Mouse (Mus musculus) hindbrain, embryonic 16.5 days (tissue): ENCODE results near the gene Kcnh4. TPM values are rescaled to one million over a fixed set of nuclear protein-coding genes. Genes with fewer than 3 reads are reported as not detected.

Experiments
- ATAC-seq: fragments of 200-750 bp; cut with Nextera tagmentation; 2 replicates; pipeline ENCODE4 v1.8.0; 2017; ENCODE audit warnings: moderate TSS enrichment, moderate library complexity
- H3K27ac ChIP-seq: fragments of 300-500 bp; sonication (generic); 2 replicates; pipeline ENCODE4 v1.5.1; 2014; ENCODE audit warnings: low read depth, mild to moderate bottlenecking, control low read depth, low read length, moderate library complexity
- H3K27me3 ChIP-seq: fragments of 300-500 bp; sonication (generic); replicated peaks from 2 replicates; pipeline ENCODE4 v1.6.1; 2014; ENCODE audit warnings: low read length; ENCODE audit not compliant: control insufficient read depth, insufficient read depth
- H3K36me3 ChIP-seq: fragments of 300-500 bp; sonication (generic); 2 replicates; pipeline ENCODE4 v1.6.1; 2014; ENCODE audit warnings: mild to moderate bottlenecking, low read length, moderate library complexity, mixed read lengths; ENCODE audit not compliant: control insufficient read depth, insufficient read depth
- H3K4me1 ChIP-seq: fragments of 300-500 bp; sonication (generic); 2 replicates; pipeline ENCODE4 v1.6.1; 2014; ENCODE audit warnings: low read depth, low read length; ENCODE audit not compliant: control insufficient read depth, insufficient read depth
- H3K4me2 ChIP-seq: fragments of 300-500 bp; sonication (generic); 2 replicates; pipeline ENCODE4 v1.6.1; 2014; ENCODE audit warnings: mild to moderate bottlenecking, low read length, control low read depth, moderate library complexity
- H3K4me3 ChIP-seq: fragments of 300-500 bp; sonication (generic); 2 replicates; pipeline ENCODE4 v1.5.1; 2014; ENCODE audit warnings: mild to moderate bottlenecking, low read length, control low read depth, moderate library complexity
- H3K9ac ChIP-seq: fragments of 300-500 bp; sonication (generic); 2 replicates; pipeline ENCODE4 v1.6.1; 2014; ENCODE audit warnings: low read depth, mild to moderate bottlenecking, control low read depth, low read length, moderate library complexity
- H3K9me3 ChIP-seq: fragments of 300-500 bp; sonication (generic); 2 replicates; pipeline ENCODE4 v1.6.1; 2014; ENCODE audit warnings: mild to moderate bottlenecking, low read length, moderate library complexity; ENCODE audit not compliant: control insufficient read depth
- WGBS: fragments of 180-500 bp; shearing (Covaris S2); extraction: QIAGEN DNeasy Blood & Tissue Kit; methylation state at CpG from one replicate; pipeline ENCODE4 v1.1.7; 2014; 5-methylcytosine and 5-hydroxymethylcytosine counted together
- polyA plus RNA-seq: library from polyadenylated mRNA; unstranded; fragments of >200 nt; fragmentation: Nextera tagmentation; extraction: Ambion mirVana; gene quantifications from 2 replicates; pipeline ENCODE4 v1.2.1, GENCODE M21; 2015

The Kcnh4 gene
- polyA plus RNA-seq, 1 experiment from 2014 or later = 8.9 TPM

DNA sequence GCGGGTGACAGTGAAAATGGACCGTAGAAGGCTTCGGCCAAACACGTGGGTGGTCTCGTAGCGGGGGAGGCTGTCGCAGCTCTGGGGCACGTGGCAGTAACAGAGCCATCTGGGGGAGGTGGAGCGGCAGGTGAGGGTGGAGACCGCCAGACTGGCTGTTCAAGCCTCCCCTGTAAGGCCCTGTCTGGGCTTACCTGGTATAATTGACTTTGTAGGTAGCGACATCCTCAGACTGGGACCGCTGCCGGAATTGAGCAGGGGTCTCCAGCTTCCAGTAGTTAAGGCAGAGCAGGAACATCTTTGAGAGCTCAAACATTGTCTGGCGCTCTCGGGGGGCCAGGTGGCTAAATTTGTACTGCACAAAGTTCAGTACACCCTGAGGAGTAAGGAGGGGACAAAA, 49.2 kb downstream of the Kcnh4 start:
- no peaks in the 10 kb centered on the region for H3K9me3 ChIP-seq
- no peak overlapping the region for H3K4me2 ChIP-seq
- H3K9ac ChIP-seq = no peak overlapping the region
- no peak for ATAC-seq
- WGBS = 95% methylated on average over 15 of the region's 15 CpGs
- peaks cover 17% of the 10 kb centered on the region for H3K4me1 ChIP-seq
- no peak overlapping the region for H3K4me3 ChIP-seq
- H3K36me3 ChIP-seq = peaks cover 33% of the 10 kb centered on the region
- H3K27ac ChIP-seq = no peak overlapping the region
- H3K27me3 ChIP-seq = no peaks in the 10 kb centered on the region

DNA sequence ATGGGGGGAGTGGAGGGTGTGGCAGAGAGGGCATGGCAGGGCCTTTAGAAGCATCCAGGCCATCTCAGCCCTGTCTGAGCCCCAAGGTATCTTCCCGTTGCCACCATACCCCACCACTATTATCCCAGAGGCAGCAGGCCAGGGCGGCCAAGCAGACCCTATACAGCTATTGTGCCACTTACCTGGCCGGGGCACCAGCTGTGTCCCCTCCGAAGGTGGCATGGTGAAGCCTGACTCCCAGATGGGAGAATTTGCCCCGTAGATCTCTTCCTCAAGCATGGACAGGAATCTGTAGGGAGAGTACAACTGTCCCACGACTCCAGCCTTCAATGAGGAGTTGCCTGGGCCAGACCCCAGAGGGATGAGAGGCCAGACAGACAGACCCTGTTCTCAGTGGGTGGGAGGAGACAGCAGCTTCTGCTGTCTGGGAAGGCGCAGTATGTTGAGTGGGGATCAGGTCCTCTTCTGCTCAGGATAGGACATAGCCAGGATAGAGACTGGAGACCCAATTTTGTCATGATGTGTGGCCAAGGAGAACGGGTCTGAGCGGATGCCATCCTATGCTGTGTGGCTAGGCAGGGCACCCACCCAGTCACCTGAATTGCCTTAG, 50.4 kb downstream of the Kcnh4 start:
- no peak overlapping the region for H3K4me3 ChIP-seq
- no peak overlapping the region for H3K9ac ChIP-seq
- H3K9me3 ChIP-seq = no peaks in the 10 kb centered on the region
- H3K4me2 ChIP-seq = no peak overlapping the region
- 91% methylated on average over 9 of the region's 9 CpGs for WGBS
- no peaks in the 10 kb centered on the region for H3K27me3 ChIP-seq
- H3K4me1 ChIP-seq = peaks cover 17% of the 10 kb centered on the region
- peaks cover 40% of the 10 kb centered on the region for H3K36me3 ChIP-seq
- ATAC-seq = no peak
- H3K27ac ChIP-seq = no peak overlapping the region

DNA sequence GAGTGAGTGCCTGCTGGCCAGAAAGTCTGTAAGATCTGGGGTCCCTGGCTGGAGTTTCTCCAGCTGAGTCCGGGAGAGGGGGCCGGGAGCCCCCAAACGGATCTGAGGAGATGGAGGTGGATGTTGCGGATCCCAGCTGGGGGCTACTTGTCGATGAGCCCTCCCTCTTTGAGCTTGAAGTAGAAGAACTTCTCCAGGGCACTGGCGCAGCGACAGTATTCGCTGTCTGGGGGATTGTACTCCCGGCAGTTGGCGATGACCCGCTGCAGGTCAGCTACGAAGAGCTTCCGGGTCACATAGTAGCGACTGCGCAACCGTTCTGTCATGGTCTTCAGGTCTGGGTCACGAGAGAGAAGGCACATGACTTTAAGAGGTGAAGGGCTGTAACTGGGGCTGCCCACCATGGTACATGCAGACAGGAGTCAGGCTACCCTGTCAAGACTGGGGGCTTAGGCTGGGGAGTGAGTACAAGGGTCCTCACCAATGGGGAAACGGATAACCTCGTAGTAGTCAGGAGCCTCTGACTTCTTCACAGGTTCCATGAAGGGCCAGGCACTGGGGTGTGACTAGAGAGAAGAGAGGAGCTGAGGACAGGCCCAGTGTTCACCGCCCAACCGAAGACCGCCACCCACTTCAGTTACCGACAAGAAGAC, 54.5 kb downstream of the Kcnh4 start:
- H3K4me3 ChIP-seq = no peak overlapping the region
- H3K36me3 ChIP-seq = peaks cover 40% of the 10 kb centered on the region
- no peak overlapping the region for H3K9ac ChIP-seq
- H3K27me3 ChIP-seq = no peaks in the 10 kb centered on the region
- H3K4me1 ChIP-seq = no peaks in the 10 kb centered on the region; the same call in 1 of the 2 replicates
- WGBS = 95% methylated on average over 23 of the region's 23 CpGs
- H3K9me3 ChIP-seq = no peaks in the 10 kb centered on the region
- ATAC-seq = no peak
- no peak overlapping the region for H3K4me2 ChIP-seq
- no peak overlapping the region for H3K27ac ChIP-seq

DNA sequence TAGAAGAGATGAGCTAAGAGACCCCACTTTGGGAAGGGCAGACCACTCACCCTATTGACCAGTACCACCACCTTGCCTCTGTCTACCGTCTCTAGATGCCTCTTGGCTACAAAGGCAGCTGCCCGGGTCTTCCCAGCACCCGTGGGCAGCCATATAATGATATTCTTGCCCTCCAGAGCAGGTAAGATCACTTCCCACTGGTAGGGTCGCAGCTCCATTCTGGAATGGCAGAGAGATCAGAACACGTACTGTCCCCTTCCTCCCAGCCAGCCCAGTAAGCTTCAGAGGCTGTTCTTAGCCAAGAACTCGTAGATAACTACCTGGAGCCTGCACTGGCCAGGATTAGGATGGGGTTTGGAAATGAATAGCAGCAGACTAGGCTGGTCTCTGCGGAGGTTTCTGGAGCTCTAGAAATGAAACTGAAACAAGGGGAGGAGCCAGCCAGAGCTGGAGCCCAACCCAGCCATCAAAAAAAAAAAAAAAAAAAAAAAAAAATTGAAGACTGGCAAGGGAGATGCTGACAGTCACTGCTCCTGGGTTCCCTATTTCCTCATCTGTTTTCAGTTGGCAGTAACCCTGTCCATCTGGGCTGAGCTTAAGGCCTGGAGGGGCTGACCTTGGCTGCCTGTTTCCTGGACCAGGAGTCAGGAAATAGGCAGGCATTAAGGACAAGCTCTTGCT, 55.8 kb downstream of the Kcnh4 start, which contains the start of gene Dhx58:
Dhx58 (minus strand) TSS at position 421 of the 681 bp plus-strand sequence.
- no peaks in the 10 kb centered on the region; the same call in 1 of the 2 replicates for H3K4me1 ChIP-seq

DNA sequence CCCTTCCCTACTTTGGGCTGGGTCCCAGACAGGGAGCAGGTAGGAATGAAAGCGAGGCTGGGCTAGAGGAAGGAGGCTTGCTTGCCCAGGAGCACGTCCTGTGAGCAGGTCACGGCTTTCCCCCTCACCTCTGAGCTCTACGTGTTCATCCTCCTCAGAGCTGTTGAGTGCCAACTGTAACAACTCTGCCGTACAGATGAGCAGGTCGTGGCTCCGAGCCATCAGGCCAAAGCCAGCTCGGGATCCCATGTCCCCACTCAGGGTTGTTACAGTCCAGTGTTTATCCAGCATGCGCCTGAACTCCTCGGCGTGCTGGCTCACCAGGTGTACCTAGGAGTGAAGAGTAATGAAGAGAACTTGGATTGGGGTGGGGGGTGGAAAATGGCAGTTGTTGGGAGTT, 56.4 kb downstream of the Kcnh4 start:
- H3K27ac ChIP-seq = no peak overlapping the region
- no peak overlapping the region for H3K9ac ChIP-seq
- ATAC-seq = 0 out of 2 replicates have a peak, but pooled peaks have one; percentile 14
- no peaks in the 10 kb centered on the region for H3K27me3 ChIP-seq
- no peak overlapping the region for H3K4me2 ChIP-seq
- no peak overlapping the region for H3K4me3 ChIP-seq
- H3K36me3 ChIP-seq = peaks cover 26% of the 10 kb centered on the region
- H3K9me3 ChIP-seq = no peaks in the 10 kb centered on the region
- 68% methylated on average over 11 of the region's 11 CpGs for WGBS
- H3K4me1 ChIP-seq = no peaks in the 10 kb centered on the region; the same call in 1 of the 2 replicates

More for the DNA sequence above, 55.8 kb downstream of the Kcnh4 start, which contains the start of gene Dhx58:
- 69% methylated on average over 7 of the region's 7 CpGs for WGBS
- H3K9me3 ChIP-seq = no peaks in the 10 kb centered on the region
- H3K36me3 ChIP-seq = peaks cover 32% of the 10 kb centered on the region
- no peaks in the 10 kb centered on the region for H3K27me3 ChIP-seq
- ATAC-seq = no peak
- no peak within 1 kb of the TSS for H3K4me2 ChIP-seq
- no peak within 1 kb of the TSS for H3K4me3 ChIP-seq
- H3K9ac ChIP-seq = no peak within 1 kb of the TSS
- no peak within 1 kb of the TSS for H3K27ac ChIP-seq

DNA sequence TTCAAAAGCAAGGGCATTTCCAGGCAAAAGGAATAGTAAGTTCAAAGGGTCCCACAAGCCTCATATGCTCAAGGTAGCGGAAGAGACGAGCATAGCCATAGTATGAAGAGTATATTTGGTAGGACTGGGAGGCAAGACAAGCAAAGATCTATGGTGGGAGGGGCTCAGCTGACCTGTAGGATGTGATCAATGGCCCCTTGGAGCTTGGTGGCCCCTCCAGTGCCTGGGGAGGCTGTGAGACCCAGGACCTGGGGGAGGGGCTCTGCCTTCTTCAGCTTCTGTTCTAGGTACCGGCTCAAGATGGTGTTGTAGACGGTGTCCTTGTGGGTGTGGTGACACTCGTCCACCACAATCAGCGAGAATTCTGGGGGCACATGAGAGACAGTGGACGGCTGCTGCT, 56.8 kb downstream of the Kcnh4 start:
- H3K9ac ChIP-seq = no peak overlapping the region
- H3K27ac ChIP-seq = no peak overlapping the region
- H3K9me3 ChIP-seq = no peaks in the 10 kb centered on the region
- H3K36me3 ChIP-seq = peaks cover 22% of the 10 kb centered on the region
- ATAC-seq = no peak
- 44% methylated on average over 7 of the region's 7 CpGs for WGBS
- H3K4me1 ChIP-seq = no peaks in the 10 kb centered on the region; the same call in 1 of the 2 replicates
- peak overlapping the region; percentile 23 for H3K4me2 ChIP-seq
- H3K4me3 ChIP-seq = no peak overlapping the region
- no peaks in the 10 kb centered on the region for H3K27me3 ChIP-seq

DNA sequence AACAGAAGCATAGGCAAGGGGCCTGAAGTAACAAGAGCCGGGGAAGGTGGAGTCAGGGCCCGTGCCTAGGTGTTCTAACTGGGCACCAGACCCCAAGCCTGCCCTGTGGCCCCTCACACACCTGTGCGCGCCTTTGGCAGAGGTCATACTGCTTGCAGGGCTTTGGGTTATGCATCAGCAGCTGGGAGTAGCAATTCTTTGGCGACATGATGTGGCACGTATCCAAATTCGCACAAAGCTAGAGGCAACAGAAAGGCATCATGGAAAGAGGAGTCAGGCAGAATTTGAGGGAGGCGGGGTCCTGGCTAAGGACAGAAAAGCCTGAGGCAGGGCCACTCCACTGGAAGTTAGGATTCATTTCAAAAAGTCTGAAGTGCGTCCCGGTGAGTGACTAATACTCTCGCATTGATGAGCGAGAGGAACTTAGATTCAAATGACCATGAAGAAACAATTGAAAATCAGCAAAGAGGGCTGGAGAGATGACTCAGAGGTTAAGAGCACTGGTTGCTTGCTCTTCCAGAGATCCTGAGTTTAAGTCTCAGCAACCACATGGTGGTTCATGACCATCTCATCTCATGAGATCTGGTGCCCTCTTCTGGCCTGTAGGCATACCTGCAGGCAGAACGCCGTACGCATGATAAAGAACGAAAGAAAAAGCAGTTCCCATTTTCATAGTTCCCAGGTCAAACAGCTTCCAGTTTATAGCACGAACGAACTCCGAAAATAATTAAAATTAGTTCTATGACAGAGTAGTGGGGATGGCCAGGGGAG, 57.5 kb downstream of the Kcnh4 start:
- WGBS = 30% methylated on average over 19 of the region's 19 CpGs
- H3K9ac ChIP-seq = no peak overlapping the region
- no peaks in the 10 kb centered on the region; the same call in 1 of the 2 replicates for H3K4me1 ChIP-seq
- peaks cover 20% of the 10 kb centered on the region for H3K36me3 ChIP-seq
- H3K27ac ChIP-seq = no peak overlapping the region
- no peak for ATAC-seq
- peak overlapping the region; percentile 23 for H3K4me2 ChIP-seq
- H3K4me3 ChIP-seq = no peak overlapping the region
- H3K27me3 ChIP-seq = no peaks in the 10 kb centered on the region
- no peaks in the 10 kb centered on the region for H3K9me3 ChIP-seq

DNA sequence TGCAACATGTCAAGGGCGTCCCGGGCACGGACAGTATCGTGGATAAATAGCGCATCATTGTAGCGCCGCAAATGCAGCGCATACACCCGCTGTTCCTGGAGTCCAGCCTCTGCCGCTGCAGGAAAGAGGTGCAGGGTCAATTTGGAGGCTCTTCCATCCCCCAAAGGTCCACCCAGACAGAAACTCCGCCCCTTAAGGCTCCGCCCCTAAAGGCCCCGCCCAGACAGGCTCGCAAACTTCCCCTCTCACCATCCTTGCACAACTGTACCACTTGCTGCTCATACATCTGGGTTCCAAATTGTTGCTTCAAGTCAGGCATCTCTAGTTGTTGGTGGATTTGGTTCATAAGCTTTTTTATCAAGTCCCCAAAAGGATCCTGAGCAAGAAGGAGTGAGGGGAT, 58.4 kb downstream of the Kcnh4 start:
- H3K4me3 ChIP-seq = peak overlapping the region; percentile 12
- H3K36me3 ChIP-seq = peaks cover 13% of the 10 kb centered on the region
- H3K4me2 ChIP-seq = peak overlapping the region; percentile 38
- H3K27ac ChIP-seq = no peak overlapping the region
- 5% methylated on average over 14 of the region's 14 CpGs for WGBS
- H3K27me3 ChIP-seq = no peaks in the 10 kb centered on the region
- no peak for ATAC-seq
- no peak overlapping the region for H3K9ac ChIP-seq
- H3K4me1 ChIP-seq = no peaks in the 10 kb centered on the region; the same call in 1 of the 2 replicates
- H3K9me3 ChIP-seq = no peaks in the 10 kb centered on the region
